Mouse (Mus musculus) stomach, postnatal 0 days (tissue): Measurements from ENCODE around the gene Myo10.

Experiments used
- CTCF ChIP-seq: IDR thresholded peaks from 2 replicates; pipeline ENCODE4 v1.5.1; 2016; ENCODE audit warnings: antibody characterized with exemption, low read depth, mild to moderate bottlenecking, moderate library complexity
- EP300 ChIP-seq: optimal IDR thresholded peaks from 2 replicates; pipeline ENCODE3; 2016; ENCODE audit warnings: antibody characterized with exemption

DNA sequence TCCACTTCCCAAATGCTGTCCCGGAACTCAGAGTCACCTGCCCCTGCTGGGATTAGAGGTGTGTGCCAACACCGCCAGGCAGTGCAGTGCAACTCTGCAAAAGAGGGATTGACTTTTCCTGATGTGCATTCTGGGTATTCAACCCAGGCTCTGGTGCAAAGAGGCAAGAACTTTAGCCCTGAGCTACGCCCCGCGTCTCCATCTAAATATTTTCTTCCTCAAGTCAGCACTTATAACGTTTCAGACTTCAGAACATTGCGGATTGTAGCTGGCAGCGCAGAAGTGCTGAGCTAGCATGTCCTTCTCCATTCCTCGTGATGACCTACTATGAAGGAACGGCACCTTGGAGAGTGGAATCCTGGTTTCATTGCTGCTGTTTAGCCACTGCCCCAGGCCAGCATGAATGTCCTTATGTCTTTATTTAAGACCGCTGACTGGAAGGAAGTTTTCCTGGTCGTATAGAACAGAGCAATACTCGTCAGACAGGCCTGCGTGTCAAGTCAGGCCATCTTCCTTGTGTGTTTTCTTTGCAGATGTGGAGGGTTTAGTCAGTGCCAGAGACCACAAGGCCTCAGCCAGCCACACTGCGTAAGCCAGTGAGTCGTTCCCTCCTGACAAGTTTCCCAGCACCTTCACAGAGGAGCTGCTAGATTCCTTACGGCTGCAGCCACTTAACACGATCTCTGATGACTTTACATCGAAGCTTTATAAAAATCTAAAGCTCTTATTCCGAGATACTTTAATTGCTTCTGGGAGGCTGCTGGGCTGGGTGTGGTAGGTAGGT lies 186.5 kb downstream of the Myo10 start:
- TF ChIP-seq CTCF = no peak
- no peak for TF ChIP-seq EP300
